Mouse (Mus musculus): Measurements from ENCODE around the gene Ctnnd1.

- TF ChIP-seq CTCF (IDR thresholded peaks at IDR 0.05; ENCODE audit: extremely low read depth, insufficient read depth, low read length), result no peak
- TF ChIP-seq POLR2A (IDR thresholded peaks at IDR 0.05; ENCODE audit: extremely low read depth, insufficient read depth, low read length), result no peak
Observed at GRCm38 (mm10) chr2:84688080-84688844, 37.7 kb upstream of the Ctnnd1 start.

Measured in cortical plate, adult 2 months (tissue).